Comparison of ENCODE assay signal across 8 mouse cellular contexts in the genomic region with DNA sequence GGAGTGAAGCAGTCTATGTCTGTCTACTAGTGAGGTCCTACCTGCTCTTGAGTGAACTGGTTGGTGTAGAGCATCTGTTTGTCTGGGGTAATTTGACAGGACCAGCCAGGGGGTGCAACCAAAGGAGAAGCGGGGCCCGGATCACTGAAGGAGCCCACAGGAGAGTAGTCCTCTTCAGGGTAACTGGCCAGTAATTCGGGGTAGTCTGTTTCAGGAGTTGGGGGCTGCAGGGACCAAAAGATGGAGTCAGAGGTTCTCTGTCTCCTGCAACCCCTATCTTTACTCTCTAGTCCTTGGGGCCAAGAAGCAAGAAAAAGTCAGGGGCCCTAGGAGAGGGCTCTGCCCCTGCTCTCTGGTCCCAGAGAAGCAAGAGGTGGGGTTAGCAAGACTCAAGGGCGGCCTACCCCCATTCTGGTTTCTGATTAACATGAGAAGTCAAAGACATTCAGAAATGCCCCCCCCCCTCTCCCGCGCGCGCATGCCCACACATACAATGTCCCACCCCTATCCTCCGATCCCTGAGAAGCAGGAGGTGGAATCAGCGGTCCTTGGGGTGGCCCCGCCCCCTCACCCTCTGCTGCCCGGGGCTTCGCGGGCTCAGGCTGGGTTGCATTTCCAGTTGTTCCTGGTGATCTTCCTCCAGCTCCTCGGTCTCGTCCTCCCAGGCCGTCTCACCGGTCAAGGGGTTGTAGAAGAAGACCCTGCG. TPM values are rescaled to one million over a fixed set of nuclear protein-coding genes. Genes with fewer than 3 reads are reported as not detected.
DNase-seq lines count a peak whose midpoint lies in the region; ATAC-seq and TF ChIP-seq lines count a peak whose summit lies in the region.

No protein-coding gene starts in this region.

- ATAC-seq in heart, embryonic 16.5 days (replicated peaks; ENCODE audit: extremely low read depth, insufficient read depth, low FRiP score): no peak
- ATAC-seq in forebrain, postnatal 0 days: no peak
- ATAC-seq in neural tube, embryonic 13.5 days (ENCODE audit: low read depth): 0 out of 2 replicates have a peak, but pooled peaks have one; percentile 53
- no peak for ATAC-seq in frontal cortex, adult (ENCODE audit: low TSS enrichment)

- no peak for DNase-seq in heart, adult 18-20 months
- no peak for DNase-seq in forebrain, postnatal 0 days
- peak; percentile 82 to 90 for DNase-seq in kidney, postnatal 4 days
- DNase-seq in cerebellum, adult 11 months: no peak
- no peak for DNase-seq in layer of hippocampus, adult 18-20 months (ENCODE audit: low spot score in 2 of 2)

- no peak overlapping the region for H3K27ac ChIP-seq in heart, embryonic 16.5 days (ENCODE audit: low read length)
- H3K27ac ChIP-seq in forebrain, postnatal 0 days (ENCODE audit: low read depth, low read length): no peak overlapping the region
- no peak overlapping the region for H3K27ac ChIP-seq in neural tube, embryonic 13.5 days (replicated peaks)

- H3K4me1 ChIP-seq in heart, embryonic 16.5 days (ENCODE audit: control insufficient read depth, insufficient read depth, low read length): peaks cover 8% of the 10 kb centered on the region
- no peaks in the 10 kb centered on the region for H3K4me1 ChIP-seq in forebrain, postnatal 0 days (ENCODE audit: insufficient read depth)
- peaks cover 10% of the 10 kb centered on the region; the same call in 1 of the 2 replicates for H3K4me1 ChIP-seq in neural tube, embryonic 13.5 days (replicated peaks)

- H3K36me3 ChIP-seq in heart, embryonic 16.5 days (ENCODE audit: control insufficient read depth, insufficient read depth): no peaks in the 10 kb centered on the region
- no peaks in the 10 kb centered on the region for H3K36me3 ChIP-seq in forebrain, postnatal 0 days (ENCODE audit: insufficient read depth)
- no peaks in the 10 kb centered on the region for H3K36me3 ChIP-seq in neural tube, embryonic 13.5 days

- WGBS in heart, embryonic 16.5 days: 44% methylated on average over 19 of the region's 19 CpGs
- 49% methylated on average over 19 of the region's 19 CpGs for WGBS in forebrain, postnatal 0 days
- WGBS in neural tube, embryonic 13.5 days: 46% methylated on average over 19 of the region's 19 CpGs

- H3K9ac ChIP-seq in heart, embryonic 16.5 days (ENCODE audit: low read length): no peak overlapping the region
- H3K9ac ChIP-seq in forebrain, postnatal 0 days: no peak overlapping the region
- H3K9ac ChIP-seq in neural tube, embryonic 13.5 days: no peak overlapping the region

- no peaks in the 10 kb centered on the region for H3K9me3 ChIP-seq in heart, embryonic 16.5 days (replicated peaks; ENCODE audit: control insufficient read depth, low read length)
- H3K9me3 ChIP-seq in forebrain, postnatal 0 days (ENCODE audit: low read length): no peaks in the 10 kb centered on the region
- H3K9me3 ChIP-seq in neural tube, embryonic 13.5 days: no peaks in the 10 kb centered on the region

- H3K4me2 ChIP-seq in heart, embryonic 16.5 days (ENCODE audit: low read depth, low read length): peak overlapping the region; percentile 36
- peak overlapping the region; percentile 28 for H3K4me2 ChIP-seq in forebrain, postnatal 0 days (ENCODE audit: low read depth)
- peak overlapping the region; percentile 44 for H3K4me2 ChIP-seq in neural tube, embryonic 13.5 days

- 0 out of 2 replicates have a peak overlapping the region, but pooled peaks have one; percentile 5 for H3K4me3 ChIP-seq in heart, embryonic 16.5 days (ENCODE audit: low read length)
- H3K4me3 ChIP-seq in forebrain, postnatal 0 days (ENCODE audit: low read depth, low read length): no peak overlapping the region
- H3K4me3 ChIP-seq in neural tube, embryonic 13.5 days: peak overlapping the region; percentile 15

- no peaks in the 10 kb centered on the region for H3K27me3 ChIP-seq in heart, embryonic 16.5 days (ENCODE audit: control insufficient read depth, insufficient read depth, low read length)
- no peaks in the 10 kb centered on the region for H3K27me3 ChIP-seq in forebrain, postnatal 0 days (ENCODE audit: insufficient read depth, low read length)
- H3K27me3 ChIP-seq in neural tube, embryonic 13.5 days: peaks cover 16% of the 10 kb centered on the region

- TF ChIP-seq CTCF in forebrain, postnatal 0 days (IDR thresholded peaks at IDR 0.05; ENCODE audit: low read depth): no peak

RNA-seq across cellular contexts. Expression of gene Arhgap27, which starts 23.9 kb away (rescaled TPM):
- polyA plus RNA-seq in heart, embryonic 16.5 days (2015; fragmentation: Nextera tagmentation; extraction: Ambion mirVana): 7.5 and 8.5 TPM in 2 replicates
- total RNA-seq in heart, adult 18-20 months (2021): 10 to 100 TPM; 15.3 to 20.3 TPM
- 4.2 and 5.6 TPM in 2 replicates for total RNA-seq in forebrain, postnatal 0 days (2014; rRNA removed)
- 3.2 and 4.8 TPM in 2 replicates for polyA plus RNA-seq in forebrain, postnatal 0 days (2015; fragmentation: Nextera tagmentation; extraction: Ambion mirVana)
- 4.4 and 4.8 TPM in 2 replicates for polyA plus RNA-seq in neural tube, embryonic 13.5 days (2015; fragmentation: Nextera tagmentation; extraction: Ambion mirVana)
- 10 to 100 TPM; 10.5 to 12.1 TPM for total RNA-seq in layer of hippocampus, adult 18-20 months (2021)

Comparison
In these comparisons a context has a peak if more than half of its experiments do, and no peak if none do; other contexts are left out.
1. DNase-seq: peak in kidney, postnatal 4 days (2 of 2); none in heart, adult 18-20 months (0 of 2), forebrain, postnatal 0 days (single experiment), cerebellum, adult 11 months (single experiment) and layer of hippocampus, adult 18-20 months (0 of 2).
2. Peak in every context shown above with its lines, with median percentiles within 50 percentile points of each other: H3K4me2 ChIP-seq.